Mouse (Mus musculus): ENCODE data around the gene Nr2e3.
"Not testable (repeated sequence)": the region's sequence is repeated elsewhere in the genome, so short reads cannot be mapped to it uniquely, and the experiment has no call there.

Gene Nr2e3

DNA sequence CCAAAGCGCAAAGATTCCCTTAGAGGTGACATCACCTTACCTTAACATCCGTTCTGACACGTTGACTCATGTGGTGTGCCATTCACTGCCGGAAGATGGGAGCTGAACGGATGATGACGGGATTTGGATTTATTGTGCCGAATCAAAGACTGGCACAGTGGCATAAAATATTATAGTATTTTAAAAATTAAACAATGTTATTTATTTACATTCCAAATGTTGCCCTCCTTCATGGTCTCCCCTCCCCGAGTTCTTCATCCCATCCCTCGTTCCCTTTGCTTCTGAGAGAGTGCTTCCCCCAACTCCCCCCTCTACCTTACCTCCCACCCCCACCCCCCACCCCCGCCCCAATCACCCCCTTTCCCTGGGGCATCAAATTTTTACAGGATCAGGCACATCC lies at the start of gene Nr2e3:
Gene Nr2e3, minus strand, starts transcription at position 101 of the 400 bp plus-strand sequence.
- no peak for DNase-seq (ENCODE audit: low spot score)

DNA sequence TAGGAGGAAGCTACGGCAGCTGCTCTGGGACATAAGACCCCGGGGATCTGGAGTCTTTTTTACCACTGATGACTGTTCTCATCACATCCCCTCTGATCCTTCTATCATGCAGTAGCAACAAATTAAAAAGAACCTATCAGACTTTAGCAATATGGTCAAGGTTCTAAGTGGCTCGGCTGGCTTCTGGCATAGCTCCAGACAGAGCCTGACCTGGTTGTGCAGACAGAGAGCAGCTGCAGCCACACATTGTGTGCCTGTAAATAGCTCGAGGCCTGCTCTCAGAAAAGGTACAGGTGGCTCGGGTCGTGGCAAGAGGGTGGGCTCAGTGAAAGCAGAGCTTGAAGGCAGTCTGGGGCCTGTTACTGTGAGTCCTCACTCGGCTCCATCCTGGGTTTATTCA lies 48.5 kb upstream of the Nr2e3 start:
- DNase-seq (ENCODE audit: low spot score) = no peak

DNA sequence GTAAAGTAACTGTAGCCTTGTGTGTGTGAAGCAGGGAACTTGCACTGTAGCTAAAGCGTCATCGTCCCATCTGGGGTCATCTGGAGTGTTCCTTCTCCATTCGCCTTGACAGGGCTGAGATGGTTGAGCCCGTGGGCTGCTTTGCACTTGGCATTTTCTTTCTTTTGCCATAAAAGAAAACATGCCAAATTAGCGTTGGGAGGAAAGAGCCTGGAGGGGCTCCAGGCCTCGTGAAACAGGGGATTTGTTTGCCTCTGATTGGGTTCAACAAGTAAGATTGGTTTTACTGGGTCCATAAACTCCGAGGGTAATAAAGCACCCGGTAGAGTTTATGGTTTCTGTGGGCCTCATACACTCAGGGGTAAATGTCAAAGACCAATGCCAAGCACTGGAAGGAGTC lies 41.9 kb upstream of the Nr2e3 start:
- DNase-seq (ENCODE audit: low spot score) = no peak

DNA sequence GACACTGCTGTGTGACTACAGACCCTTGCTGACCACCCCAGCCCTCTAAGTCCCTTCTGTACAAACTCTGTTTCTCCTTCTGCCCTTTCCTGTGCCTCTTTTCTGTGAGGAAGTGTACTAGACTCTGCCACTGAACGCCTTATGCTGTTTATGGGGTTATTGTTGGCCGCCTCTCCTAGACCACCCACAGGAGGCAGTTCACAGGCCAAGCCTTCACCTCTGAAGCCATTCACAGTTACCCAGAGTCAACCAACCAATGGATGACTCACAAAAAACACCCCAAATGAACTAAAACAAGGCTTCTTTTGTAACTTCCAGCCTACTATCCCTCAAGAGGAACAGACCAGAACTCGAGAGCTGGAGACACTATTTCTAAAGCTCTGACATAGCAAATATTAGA lies 41.0 kb upstream of the Nr2e3 start:
- no peak for DNase-seq (ENCODE audit: low spot score)

DNA sequence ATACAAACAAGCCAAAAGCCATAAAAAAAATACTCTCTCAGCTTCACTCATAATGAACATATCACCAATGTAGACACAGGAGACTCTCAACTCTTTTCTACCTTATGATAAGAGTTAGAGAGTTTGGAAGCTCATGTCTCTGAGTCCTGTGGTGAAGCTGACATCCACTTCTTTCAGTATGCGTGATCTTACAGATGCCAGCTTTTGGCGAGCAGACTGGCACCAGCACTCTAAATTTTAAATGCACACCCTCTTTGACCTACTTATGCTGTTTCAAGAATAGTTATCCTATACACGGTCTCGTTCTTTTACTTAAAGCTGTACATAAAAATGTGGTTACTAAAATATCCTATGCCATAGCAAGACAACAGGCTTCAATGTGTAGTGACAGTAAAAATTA lies 37.3 kb upstream of the Nr2e3 start:
- DNase-seq (ENCODE audit: low spot score) = no peak

DNA sequence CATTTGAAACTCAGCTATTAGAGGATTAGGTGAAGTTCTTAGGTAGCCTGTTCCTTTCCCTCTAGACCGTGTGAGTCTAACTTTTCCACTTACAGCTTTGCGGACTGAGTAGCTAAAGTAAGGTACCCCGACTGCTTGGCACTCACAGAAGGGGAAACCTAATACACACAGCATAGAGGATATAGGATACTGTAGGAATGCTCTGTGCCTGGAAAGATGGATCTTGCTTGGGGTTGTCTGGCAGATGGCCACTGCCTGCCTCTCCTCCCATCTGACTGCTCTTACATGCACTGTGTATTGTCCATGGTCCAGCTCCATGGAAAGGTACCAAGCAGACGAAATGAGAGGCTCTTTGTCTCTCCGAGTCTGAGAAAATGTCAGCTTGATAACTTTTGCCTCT lies 30.9 kb upstream of the Nr2e3 start:
- no peak for DNase-seq (ENCODE audit: low spot score)

DNA sequence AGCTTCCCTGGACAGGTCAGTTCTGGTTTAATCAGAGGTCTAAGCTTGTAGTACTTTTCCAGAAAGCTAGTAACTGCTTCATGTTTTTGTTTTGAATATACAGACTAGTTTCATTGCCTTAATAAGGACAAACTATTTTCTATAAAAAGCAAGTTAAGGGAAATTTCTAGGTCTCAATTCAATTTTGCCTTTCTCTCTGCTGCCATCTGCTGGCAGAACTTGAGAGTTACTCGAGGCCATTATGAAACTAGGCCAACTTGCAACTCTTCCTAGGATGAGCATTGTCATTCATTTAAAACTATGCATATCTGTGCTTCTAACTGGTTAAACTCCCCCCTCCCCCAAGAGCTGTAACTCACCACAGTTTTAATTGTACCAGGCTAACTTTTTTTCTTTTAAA lies 29.4 kb upstream of the Nr2e3 start:
- DNase-seq (ENCODE audit: low spot score) = peak; percentile 59

DNA sequence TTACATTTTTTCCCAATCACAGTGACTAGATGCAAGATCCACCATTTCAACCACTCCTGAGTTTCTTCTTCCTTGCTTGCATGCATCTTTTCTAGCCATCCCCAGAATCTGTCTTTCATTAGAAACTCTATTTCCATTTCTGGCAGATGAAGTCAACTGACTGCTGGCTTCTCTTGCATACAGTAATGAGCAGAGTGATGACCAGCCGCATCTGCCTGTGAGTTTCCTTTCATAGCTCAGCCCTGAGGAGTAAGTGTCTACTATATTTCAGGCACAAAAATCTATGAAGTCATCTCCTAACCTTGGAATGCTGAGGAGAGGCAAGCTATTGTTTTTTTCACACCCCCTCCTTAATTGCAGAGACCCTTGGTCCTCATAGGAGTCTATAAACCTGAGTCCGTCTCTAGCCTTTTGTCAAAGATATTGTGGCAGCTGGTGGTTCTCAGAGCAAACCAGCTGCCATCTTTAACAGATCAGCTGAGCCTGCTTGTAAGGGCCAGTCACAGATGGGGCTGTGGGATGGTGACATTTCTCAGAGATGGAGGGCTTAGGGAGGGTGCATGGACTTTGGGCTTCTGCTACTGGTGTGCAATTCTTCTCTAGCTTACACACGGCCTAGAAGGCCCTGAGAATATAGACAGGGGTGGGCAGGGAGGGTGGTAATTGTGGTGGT lies 25.6 kb upstream of the Nr2e3 start:
- no peak for DNase-seq (ENCODE audit: low spot score)

DNA sequence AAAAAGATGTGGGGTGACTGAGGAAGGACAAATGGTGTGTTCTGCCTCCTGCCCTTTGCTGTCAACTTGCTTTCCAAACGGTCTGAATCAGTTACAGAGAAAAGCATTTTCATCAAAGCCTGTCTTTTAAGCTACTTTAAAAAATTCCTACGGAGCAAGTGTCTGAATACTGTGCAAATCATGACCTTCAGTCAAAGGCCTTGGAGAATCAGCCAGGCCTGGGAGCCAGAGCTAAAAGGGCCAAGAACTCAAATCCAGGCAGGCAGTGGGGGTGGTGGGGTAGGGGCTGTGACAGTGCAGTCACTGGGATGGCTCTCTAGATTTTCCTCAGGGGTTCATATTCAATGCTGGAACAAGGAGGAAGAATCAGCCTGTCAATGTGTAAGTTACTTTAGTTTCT lies 20.7 kb upstream of the Nr2e3 start:
- DNase-seq (ENCODE audit: low spot score) = no peak

DNA sequence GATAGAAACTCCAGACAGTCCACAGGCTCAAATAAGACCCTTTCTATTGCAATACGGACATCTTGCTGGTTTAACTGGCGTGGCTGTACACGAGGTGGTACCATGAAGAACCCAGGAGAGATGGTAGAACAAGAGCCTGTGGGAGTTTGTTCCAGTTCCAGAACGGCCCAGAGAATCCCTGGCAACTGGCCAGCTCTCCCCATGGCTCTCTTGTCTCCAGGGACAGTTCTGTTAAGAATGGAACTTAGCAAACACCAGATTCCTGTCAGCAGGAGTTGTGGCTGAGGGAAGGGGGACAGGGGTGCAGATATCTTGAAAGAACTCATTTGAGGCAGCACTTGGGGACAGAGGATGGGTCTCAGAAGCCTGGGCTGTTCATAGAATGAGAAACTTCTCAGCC lies 10.8 kb upstream of the Nr2e3 start:
- no peak for DNase-seq (ENCODE audit: low spot score)

DNA sequence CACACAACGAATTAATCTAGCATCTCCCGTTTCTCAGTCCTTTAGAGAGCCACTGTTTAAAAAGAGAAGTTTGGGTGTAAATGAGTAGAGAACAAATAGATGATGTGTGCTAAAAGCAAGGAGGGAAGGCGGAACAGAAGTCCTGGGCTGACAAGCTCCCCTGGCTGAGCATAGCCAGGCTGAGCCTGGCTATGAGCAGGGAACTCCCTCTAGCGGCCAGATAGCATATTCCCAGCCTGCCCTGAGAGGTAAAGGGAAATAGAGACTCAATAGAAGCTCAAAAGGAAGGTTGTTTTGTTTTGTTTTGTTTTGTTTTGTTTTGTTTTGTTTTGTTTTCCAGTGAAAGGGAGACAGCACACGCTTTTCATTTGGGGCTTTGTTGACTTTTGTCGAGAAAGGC lies 8.9 kb upstream of the Nr2e3 start:
- DNase-seq (ENCODE audit: low spot score) = peak; percentile 66

DNA sequence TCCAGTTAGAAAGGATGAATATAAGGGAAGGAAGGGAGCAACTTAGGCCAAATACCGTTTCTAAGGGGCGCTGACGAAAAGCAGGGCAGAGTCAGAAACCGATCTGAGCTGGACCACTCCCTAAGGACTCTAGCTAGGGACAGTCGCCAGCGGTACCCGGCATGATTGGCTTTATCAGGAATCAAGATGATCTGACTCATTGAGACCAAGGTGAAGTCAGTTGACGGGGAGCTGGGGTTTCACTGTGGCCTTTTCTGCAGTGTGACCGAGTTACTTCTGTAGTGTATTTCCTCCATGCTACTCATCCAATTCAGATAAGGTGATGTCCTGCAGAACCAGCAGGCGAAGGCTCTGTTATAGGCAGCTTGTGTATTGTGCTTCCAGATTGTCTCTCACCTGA lies 4.6 kb upstream of the Nr2e3 start:
- DNase-seq (ENCODE audit: low spot score) = no peak

DNA sequence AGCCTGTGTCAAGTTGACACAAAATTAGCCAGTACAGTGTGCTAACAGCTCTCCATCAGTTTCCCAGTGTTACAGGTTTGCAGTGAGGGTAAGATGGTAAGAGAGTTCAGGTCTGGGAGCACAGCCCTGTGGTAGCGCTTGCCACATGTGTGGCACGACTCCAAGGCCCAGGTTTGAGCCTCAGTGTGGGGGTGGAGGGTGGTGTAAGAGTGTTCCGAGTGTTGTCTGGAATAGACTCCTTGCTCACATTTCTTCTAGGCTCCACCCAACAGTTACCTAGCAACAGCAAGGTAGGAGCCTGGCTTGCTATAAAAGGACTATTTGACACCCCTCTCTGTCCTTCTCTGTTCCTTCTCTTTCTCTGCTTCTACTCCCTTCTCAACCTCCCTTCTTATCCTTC lies 3.9 kb upstream of the Nr2e3 start:
- DNase-seq (ENCODE audit: low spot score) = no peak

DNA sequence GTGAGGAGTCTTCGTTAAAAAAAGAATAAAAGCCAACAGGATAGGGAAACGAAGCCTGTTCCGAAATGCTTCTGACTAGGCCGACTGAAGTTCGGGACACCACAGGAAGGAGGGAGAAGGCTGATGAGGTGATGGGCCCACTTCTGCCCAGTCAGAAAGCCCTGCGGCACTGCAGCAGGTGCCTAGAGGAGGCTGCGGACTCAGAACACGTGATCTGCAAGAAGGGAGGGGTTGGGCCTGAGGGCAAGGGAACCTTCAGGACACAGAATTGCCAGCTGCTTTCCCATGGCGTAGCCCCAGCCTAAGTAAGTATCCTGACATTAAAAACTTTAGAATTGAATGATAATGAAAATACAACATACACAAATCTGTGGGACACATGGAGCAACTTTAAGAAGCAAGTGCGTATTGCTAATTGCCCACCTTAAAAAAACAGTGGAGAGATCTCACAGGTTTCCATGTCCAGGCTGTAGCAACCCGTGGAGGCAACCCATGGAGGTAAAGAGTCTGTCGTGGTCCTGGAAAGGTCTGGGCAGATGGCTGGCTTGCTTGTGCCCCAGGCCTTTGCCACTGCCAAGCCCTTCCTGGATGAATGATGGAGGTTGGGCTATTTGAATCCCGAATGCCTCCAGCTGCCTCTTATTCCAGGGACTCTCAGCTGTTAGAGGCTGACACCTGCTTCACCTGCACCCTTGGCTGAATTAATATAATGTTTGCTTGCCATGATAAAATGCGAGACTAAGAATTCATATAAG lies 919 bp upstream of the Nr2e3 start:
- DNase-seq (ENCODE audit: low spot score) = no peak

DNA sequence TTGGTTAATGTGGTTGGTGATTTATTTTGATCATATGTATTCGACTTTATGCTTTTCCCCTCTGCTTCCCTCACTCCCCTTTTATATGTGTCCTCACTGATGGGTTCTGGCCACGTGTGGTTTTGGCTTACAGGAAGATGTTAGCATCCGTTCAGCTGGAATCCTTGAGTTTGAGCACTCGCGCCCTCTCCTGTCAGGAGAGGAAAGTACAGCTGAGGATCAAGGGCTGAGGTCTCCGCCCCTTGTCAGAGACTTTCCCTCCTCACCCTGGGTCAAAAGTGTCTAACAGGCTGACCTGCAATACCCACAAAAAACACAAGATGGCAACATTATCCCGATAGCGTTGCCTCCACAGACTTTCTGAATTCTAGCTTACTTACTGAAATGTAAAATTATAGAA lies 1.2 kb downstream of the Nr2e3 start:
- DNase-seq (ENCODE audit: low spot score) = peak; percentile 83

DNA sequence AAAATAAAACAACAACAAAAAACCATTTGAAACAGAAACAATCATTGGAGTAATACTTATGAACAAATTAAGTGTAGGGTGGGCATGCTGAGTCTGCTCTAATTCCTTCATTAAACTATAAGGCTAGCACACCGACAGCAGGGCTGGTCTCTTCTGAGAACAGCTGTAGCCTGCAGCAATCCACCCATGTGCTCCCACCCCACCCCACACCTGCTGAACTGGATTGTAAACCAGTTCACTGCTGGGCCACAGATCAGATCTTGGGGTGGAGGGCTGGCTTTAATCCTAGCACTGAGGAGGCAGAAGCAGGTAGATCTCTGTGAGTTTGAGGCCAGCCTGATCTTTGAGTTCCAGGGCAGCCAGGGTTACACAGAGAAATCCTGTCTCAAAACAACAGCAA lies 2.3 kb downstream of the Nr2e3 start:
- not testable (repeated sequence) for DNase-seq (ENCODE audit: low spot score)

DNA sequence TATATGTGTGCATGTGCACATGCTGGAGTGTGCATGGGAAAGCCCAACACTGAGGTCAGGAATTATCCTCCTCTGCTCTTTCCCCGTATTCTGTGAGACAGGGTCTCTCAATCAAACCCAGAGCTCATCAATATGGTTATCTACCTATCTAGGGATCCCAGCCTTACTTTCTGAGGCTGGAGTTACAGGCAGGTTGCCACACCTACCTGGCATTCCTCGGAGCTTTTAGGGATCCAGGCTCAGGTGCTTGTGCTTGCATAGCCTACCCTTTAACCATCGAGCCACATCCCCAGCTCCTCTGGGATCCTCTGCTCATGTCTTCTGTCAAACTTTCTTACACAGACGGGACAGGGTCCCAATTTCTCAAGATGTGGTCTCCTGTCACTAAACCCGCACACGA lies 4.0 kb downstream of the Nr2e3 start:
- no peak for DNase-seq (ENCODE audit: low spot score)

DNA sequence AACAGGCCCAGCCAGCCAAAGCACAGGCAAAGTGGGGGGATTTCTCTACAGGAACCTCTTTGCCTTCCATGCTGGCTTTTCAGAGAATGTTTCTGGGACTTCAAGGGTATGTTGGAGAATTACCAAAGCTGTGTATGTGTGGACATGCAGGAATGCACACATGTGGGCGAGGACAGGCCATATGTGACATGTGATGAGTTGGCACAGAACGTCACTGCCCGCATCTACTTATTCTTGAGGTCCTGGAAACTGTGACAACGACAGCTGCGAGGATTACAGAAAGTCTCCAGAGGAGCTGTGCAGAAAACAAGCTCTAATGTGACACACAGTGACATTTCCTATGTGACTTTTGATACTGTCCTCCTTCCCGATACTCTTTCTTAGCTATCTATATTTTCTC lies 4.8 kb downstream of the Nr2e3 start:
- DNase-seq (ENCODE audit: low spot score) = no peak

DNA sequence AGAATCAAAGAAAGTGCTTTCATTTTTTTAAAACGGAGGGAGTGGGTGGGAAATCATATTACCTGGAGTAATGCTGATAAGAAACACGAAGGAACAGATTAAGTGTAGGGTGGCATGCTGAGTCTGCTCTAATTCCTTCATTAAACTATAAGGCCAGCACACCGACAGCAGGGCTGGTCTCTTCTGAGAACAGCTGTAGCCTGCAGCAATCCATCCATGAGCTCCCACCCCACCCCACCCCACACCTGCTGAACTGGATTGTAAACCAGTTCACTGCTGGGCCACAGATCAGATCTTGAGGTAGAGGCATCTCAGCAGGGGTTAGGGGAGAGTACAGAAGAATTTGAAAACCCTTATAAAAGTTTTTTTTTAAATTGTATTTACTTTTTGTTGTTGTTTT lies 5.3 kb downstream of the Nr2e3 start:
- DNase-seq (ENCODE audit: low spot score) = no peak

DNA sequence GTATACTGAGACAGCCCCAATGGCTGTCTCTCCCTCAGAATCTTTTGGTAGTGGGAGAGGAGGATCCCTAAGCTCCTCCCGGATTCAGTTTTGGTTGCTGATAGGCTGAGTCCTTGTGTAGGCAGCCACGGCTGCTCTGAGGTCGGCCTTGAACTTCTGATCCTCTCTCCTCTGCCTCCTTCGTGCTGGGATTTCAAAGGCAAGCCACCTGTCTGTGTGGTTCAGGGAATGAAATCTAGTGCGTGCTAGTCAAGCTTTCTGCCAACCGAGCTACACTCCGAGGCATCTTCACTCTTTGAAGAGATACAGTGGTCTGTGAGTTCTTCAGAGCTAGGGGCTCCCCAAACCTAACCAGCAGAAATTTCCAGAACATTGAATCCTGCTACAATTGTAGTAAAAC lies 6.9 kb downstream of the Nr2e3 start:
- DNase-seq (ENCODE audit: low spot score) = no peak

DNA sequence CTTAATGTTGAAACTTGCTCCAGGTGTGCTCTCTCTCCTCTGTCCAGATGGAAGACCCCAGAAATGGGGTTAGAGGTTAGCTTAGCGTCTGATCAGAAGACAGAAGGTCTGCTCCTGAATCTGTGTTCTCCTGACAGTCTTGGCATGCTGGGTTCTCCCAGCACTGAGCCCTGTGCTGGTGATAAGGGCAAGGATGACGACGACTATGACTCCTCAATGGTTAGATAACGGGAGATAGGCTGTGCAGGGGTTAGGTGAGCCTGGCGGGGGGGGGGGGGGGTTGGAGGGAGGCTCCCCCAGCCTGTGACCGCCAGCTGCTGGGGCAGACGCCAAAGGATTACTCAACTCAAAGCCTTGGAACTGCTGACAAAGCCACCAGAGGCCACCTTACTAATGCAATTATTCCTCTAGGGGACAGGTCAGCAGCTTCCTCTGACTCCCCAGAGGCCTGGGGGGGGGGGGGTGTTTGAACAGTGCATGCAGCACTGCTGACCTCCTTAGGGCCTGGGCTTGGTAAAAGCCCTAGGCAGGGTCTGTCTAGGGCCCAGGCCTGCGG lies 7.9 kb downstream of the Nr2e3 start:
- no peak for DNase-seq (ENCODE audit: low spot score)

DNA sequence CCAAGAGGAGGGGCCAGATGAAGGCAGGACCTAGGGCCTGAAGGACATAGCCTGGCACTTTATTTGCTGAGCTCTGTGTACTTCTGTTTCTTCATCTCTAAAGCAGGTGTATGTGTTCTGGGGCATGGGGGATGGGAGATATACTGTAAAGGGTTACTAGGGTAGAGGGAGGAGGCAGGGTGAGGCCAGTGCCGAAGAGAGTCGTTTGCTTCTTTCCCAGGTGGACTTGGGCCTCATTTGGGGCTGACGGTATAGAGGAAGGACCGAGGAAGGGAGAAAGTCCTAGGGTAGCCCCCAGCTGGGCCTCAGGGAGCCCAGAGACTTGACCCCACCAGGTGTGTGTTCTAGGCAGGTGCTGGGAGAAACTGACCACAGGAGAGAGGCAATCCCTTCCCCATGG lies 8.5 kb downstream of the Nr2e3 start:
- no peak for DNase-seq (ENCODE audit: low spot score)

DNA sequence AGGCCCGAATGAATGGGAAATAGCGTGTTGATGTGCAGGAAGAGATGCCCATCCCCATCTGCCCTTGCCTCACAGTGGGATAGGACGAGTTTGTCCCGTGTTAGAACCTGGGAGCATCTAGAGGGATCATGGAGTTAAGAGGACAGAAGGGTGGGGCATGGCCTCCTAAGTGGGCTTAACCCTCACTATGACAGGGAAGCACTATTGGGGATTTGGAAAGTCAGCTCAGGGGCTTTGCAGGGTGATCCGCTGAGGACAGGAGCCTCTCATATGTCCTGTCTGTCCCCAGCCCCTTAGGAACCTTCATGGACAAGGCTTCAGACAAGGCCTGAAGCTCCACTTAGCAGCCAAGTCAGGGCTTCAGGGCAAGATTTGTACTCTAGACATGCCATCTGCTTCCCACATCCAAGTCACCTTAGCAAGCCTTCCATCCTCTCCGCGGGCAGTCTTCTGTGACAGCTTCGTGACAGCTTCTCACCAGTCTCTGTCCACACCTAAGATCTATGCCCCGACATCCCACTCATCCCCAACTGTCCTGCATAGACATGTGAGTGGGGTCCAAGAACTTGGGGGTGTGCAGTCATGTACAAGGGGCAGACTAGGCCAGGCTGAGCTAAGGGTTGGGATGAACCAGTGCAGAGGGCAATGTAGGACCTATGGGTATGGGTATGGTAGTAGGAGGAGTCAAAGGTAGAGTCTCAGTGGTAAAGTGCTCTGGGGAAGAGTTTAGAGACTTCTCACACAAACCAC lies 9.3 kb downstream of the Nr2e3 start:
- DNase-seq (ENCODE audit: low spot score) = no peak
